ENCODE assay signal across 22 mouse cellular contexts in genomic region chr2:17642770-17643169, GRCm38 (mm10).
"Had no signal": no experiment of that assay in that cellular context is flagged by ENCODE, and none has a peak within 500 bp of the region (broad histone marks: within the 10 kb centered on the region; RNA-seq: fewer than 3 reads in every experiment).

No protein-coding gene starts in this region.

- H3K27me3 ChIP-seq: liver, embryonic 12.5 days; liver, embryonic 15.5 days; megakaryocyte, embryonic 14.5 days; neural tube, embryonic 13.5 days; stomach, embryonic 15.5 days had no signal

- H3K4me3 ChIP-seq: left cerebral cortex, adult 2 months; limb, embryonic 12.5 days; limb, embryonic 15.5 days; liver, embryonic 12.5 days; liver, embryonic 15.5 days; megakaryocyte, embryonic 14.5 days; midbrain, embryonic 10.5 days; midbrain, embryonic 13.5 days; myocyte; neural tube, embryonic 13.5 days; stomach, embryonic 15.5 days had no signal

- H3K9me3 ChIP-seq: limb, embryonic 12.5 days; limb, embryonic 15.5 days; liver, embryonic 12.5 days; liver, embryonic 15.5 days; megakaryocyte, embryonic 14.5 days; midbrain, embryonic 10.5 days; midbrain, embryonic 13.5 days; neural tube, embryonic 13.5 days; stomach, embryonic 15.5 days had no signal

- DNase-seq: kidney, adult 2 months; kidney, postnatal 25 days; layer of hippocampus, postnatal 36 days; left cerebral cortex, postnatal 4 days; retina, postnatal 1 day; right cerebral cortex, postnatal 25 days; spleen, adult 18-20 months; thymus, postnatal 25 days had no signal

- H3K27ac ChIP-seq: kidney, postnatal 0 days; left cerebral cortex, adult 2 months; limb, embryonic 12.5 days; limb, embryonic 15.5 days; liver, embryonic 12.5 days; liver, embryonic 15.5 days; midbrain, embryonic 10.5 days; midbrain, embryonic 13.5 days; neural tube, embryonic 13.5 days; stomach, embryonic 15.5 days had no signal

- H3K9ac ChIP-seq: limb, embryonic 12.5 days; limb, embryonic 15.5 days; liver, embryonic 12.5 days; liver, embryonic 15.5 days; midbrain, embryonic 13.5 days; neural tube, embryonic 13.5 days; stomach, embryonic 15.5 days had no signal

- H3K4me2 ChIP-seq: limb, embryonic 12.5 days; limb, embryonic 15.5 days; liver, embryonic 12.5 days; liver, embryonic 15.5 days; midbrain, embryonic 13.5 days; neural tube, embryonic 13.5 days; stomach, embryonic 15.5 days had no signal

- ATAC-seq: intestine, postnatal 0 days; liver, embryonic 12.5 days; midbrain, embryonic 13.5 days; midbrain, embryonic 16.5 days had no signal

- H3K4me1 ChIP-seq: limb, embryonic 15.5 days; liver, embryonic 12.5 days; liver, embryonic 15.5 days; megakaryocyte, embryonic 14.5 days; stomach, embryonic 15.5 days had no signal

- H3K36me3 ChIP-seq: limb, embryonic 12.5 days; limb, embryonic 15.5 days; liver, embryonic 12.5 days; liver, embryonic 15.5 days; midbrain, embryonic 10.5 days; midbrain, embryonic 13.5 days; neural tube, embryonic 13.5 days; stomach, embryonic 15.5 days had no signal
